8 mouse cellular contexts compared by ENCODE assay signal in genomic region chr7:4684632-4685417, GRCm38 (mm10). TPM values are rescaled to one million over a fixed set of nuclear protein-coding genes. Genes with fewer than 3 reads are reported as not detected.
A peak's percentile ranks its signal among the peaks of the same experiment; 100 is the strongest.
DNase-seq lines count a peak whose midpoint lies in the region; ATAC-seq lines count a peak whose summit lies in the region.

Gene Hspbp1 (minus strand): TSS chr7:4685068.

- H3K27ac ChIP-seq in brown adipose tissue, adult 24 weeks (replicated peaks; ENCODE audit: low read depth, low read length), result peak within 1 kb of the TSS; percentile 53
- peak within 1 kb of the TSS; percentile 58 for H3K27ac ChIP-seq in heart, embryonic 13.5 days (replicated peaks)
- peak within 1 kb of the TSS; percentile 76 for H3K27ac ChIP-seq in liver, embryonic 12.5 days
- peak within 1 kb of the TSS; percentile 57 for H3K27ac ChIP-seq in stomach, embryonic 15.5 days

- WGBS in heart, embryonic 13.5 days, result under 1% methylated on average over 32 of the region's 32 CpGs
- under 1% methylated on average over 32 of the region's 32 CpGs for WGBS in liver, embryonic 12.5 days (ENCODE audit: insufficient replicate concordance)
- under 1% methylated on average over 32 of the region's 32 CpGs for WGBS in stomach, embryonic 15.5 days

- H3K9ac ChIP-seq in heart, embryonic 13.5 days, result peak within 1 kb of the TSS; percentile 74
- H3K9ac ChIP-seq in liver, embryonic 12.5 days, result peak within 1 kb of the TSS; percentile 74
- peak within 1 kb of the TSS; percentile 30 for H3K9ac ChIP-seq in stomach, embryonic 15.5 days

- H3K27me3 ChIP-seq in heart, embryonic 13.5 days (replicated peaks), result no peaks in the 10 kb centered on the region
- H3K27me3 ChIP-seq in liver, embryonic 12.5 days (replicated peaks), result peaks cover 10% of the 10 kb centered on the region
- H3K27me3 ChIP-seq in stomach, embryonic 15.5 days (replicated peaks), result no peaks in the 10 kb centered on the region

- H3K36me3 ChIP-seq in heart, embryonic 13.5 days, result peaks cover 29% of the 10 kb centered on the region
- peaks cover 28% of the 10 kb centered on the region for H3K36me3 ChIP-seq in liver, embryonic 12.5 days
- peaks cover 8% of the 10 kb centered on the region for H3K36me3 ChIP-seq in stomach, embryonic 15.5 days

- H3K4me2 ChIP-seq in heart, embryonic 13.5 days, result peak within 1 kb of the TSS; percentile 90
- H3K4me2 ChIP-seq in liver, embryonic 12.5 days, result peak within 1 kb of the TSS; percentile 86
- H3K4me2 ChIP-seq in stomach, embryonic 15.5 days, result peak within 1 kb of the TSS; percentile 95

- H3K4me1 ChIP-seq in brown adipose tissue, adult 24 weeks (ENCODE audit: control insufficient read depth, insufficient read depth, insufficient read length, low read length), result peaks cover 6% of the 10 kb centered on the region
- H3K4me1 ChIP-seq in heart, embryonic 13.5 days, result peaks cover 7% of the 10 kb centered on the region
- H3K4me1 ChIP-seq in liver, embryonic 12.5 days, result peaks cover 24% of the 10 kb centered on the region
- H3K4me1 ChIP-seq in stomach, embryonic 15.5 days, result peaks cover 5% of the 10 kb centered on the region

- peak; percentile 92 for ATAC-seq in heart, embryonic 13.5 days (ENCODE audit: extremely low read depth, insufficient number of reproducible peaks, low FRiP score, low TSS enrichment)
- peak; percentile 98 for ATAC-seq in liver, embryonic 12.5 days
- ATAC-seq in stomach, embryonic 15.5 days (ENCODE audit: insufficient read depth, low FRiP score, low read depth), result peak; percentile 98

- no peaks in the 10 kb centered on the region for H3K9me3 ChIP-seq in heart, embryonic 13.5 days
- H3K9me3 ChIP-seq in liver, embryonic 12.5 days (replicated peaks), result no peaks in the 10 kb centered on the region
- no peaks in the 10 kb centered on the region for H3K9me3 ChIP-seq in stomach, embryonic 15.5 days

- H3K4me3 ChIP-seq in brown adipose tissue, adult 24 weeks (ENCODE audit: insufficient read depth, low read depth, low read length), result peak within 1 kb of the TSS; percentile 74
- H3K4me3 ChIP-seq in heart, embryonic 13.5 days, result peak within 1 kb of the TSS; percentile 66
- H3K4me3 ChIP-seq in liver, embryonic 12.5 days, result peak within 1 kb of the TSS; percentile 79
- peak within 1 kb of the TSS; percentile 82 for H3K4me3 ChIP-seq in stomach, embryonic 15.5 days (replicated peaks)

- DNase-seq in CD4-positive, CD25-positive, alpha-beta regulatory T cell, adult 2 months (ENCODE audit: low read depth, low spot score), result peak; percentile 98
- peak; percentile 95 for DNase-seq in fat pad, adult 2 months (ENCODE audit: extremely low read depth, low read depth, low spot score)
- peak; percentile 97 for DNase-seq in kidney, postnatal 10 days
- DNase-seq in natural killer cell, adult 2 months (ENCODE audit: low spot score in 2 of 2), result peak; percentile 99

RNA-seq across cellular contexts. Expression of gene Hspbp1, which starts in this region (rescaled TPM):
- polyA plus RNA-seq in brown adipose tissue, adult 24 weeks (2012; ENCODE audit: insufficient read depth, insufficient read length, missing spikeins), result 21.7 and 23.6 TPM in 2 replicates
- 74.0 and 79.9 TPM in 2 replicates for polyA plus RNA-seq in heart, embryonic 13.5 days (2015; fragmentation: Nextera tagmentation; extraction: Ambion mirVana)
- polyA plus RNA-seq in liver, embryonic 12.5 days (2016; fragmentation: Nextera tagmentation; extraction: Ambion mirVana), result 90.8 and 95.6 TPM in 2 replicates
- 83.5 and 94.5 TPM in 2 replicates for polyA plus RNA-seq in stomach, embryonic 15.5 days (2015; fragmentation: Nextera tagmentation; extraction: Ambion mirVana)

Comparison
In these comparisons a context has a peak if more than half of its experiments do, and no peak if none do; other contexts are left out.
1. Peak in every context shown above with its lines: DNase-seq, ATAC-seq, H3K4me3 ChIP-seq and H3K27ac ChIP-seq.